Mouse (Mus musculus): ENCODE results near the gene Tor1b. TPM values are rescaled to one million over a fixed set of nuclear protein-coding genes. Genes with fewer than 3 reads are reported as not detected.

Gene Tor1b
- total and polyA plus RNA-seq, 3 experiments: 23.1 to 31.1 (median 25.3) TPM

DNA sequence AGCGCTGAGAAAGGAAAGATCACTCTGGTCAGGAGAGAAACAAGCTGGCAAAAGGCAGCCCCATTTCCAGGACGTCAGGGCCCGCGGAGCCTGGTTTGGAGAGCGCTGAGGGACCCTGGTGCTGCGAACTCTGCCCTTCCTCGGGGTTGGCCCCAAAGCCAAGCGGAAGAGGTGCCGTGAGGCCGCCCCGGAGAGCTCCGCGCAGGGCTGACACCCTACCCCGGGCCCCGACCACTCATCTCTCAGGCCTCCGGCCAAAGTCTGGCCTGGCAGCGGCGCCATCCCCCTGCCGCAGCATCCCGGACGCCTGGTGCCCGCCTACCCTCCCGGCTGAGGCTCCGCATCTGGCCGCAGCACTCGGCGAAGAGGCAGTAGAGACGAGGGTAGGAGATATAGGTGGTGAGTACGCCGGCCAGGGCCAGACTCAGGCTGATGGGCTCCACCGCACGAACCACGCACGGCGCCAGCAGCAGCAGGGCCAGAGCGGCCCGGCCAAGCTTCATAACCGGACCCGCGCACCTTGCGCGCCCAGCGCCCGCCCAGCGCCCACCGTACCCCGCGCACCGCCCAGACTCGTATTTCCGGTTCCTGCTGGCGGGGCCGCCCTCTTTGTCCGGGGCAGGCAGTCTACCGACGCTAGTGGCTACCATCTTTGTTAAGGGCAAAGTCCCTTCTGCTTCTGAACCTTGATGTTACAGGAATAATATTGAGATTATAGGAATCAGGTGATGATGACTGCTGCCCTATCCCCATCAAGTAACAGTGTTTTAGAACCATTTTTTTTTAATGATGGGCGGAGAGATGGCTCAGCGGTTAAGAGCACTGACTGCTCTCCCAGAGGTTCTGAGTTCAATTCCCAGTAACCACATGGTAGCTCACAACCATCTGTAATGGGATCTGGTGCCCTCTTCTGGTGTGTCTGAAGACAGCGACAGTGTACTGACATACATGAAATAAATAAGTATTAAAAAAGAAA, 14.9 kb downstream of the Tor1b start, which contains the start of gene Tor1a:
Gene Tor1a, minus strand, starts transcription at position 582 of the 976 bp plus-strand sequence.
- Histone ChIP-seq H3K27ac (ENCODE audit: insufficient read depth, low read depth) (peak within 1 kb of the TSS; percentile 56), H3K4me1 (ENCODE audit: control insufficient read depth in 1 of 2, insufficient read depth in 2 of 2) (peaks cover 3 to 19% of the 10 kb centered on the region in 2 experiments), H3K4me3 (replicated peaks in 1 of 3; ENCODE audit: low read depth in 2 of 3, low read length in 2 of 3, poor library complexity in 1 of 3) (peak within 1 kb of the TSS; percentile 87 to 99 (median 98)), H3K79me2 (replicated peaks; ENCODE audit: control insufficient read depth, extremely low read depth, insufficient read depth, poor library complexity, severe bottlenecking) (peaks cover 19% of the 10 kb centered on the region), H3K4me2 (ENCODE audit: insufficient read depth, low read depth, poor library complexity, severe bottlenecking) (peak within 1 kb of the TSS; percentile 67), H3K9ac (ENCODE audit: insufficient read depth, low read depth) (peak within 1 kb of the TSS; percentile 90), H3K36me3 (replicated peaks in 1 of 2; ENCODE audit: control insufficient read depth in 1 of 2, insufficient read depth in 1 of 2, low read length in 1 of 2) (peaks cover 30 to 58% of the 10 kb centered on the region in 2 experiments), H3K27me3 (replicated peaks) (no peaks in the 10 kb centered on the region), H3K9me3 (replicated peaks; ENCODE audit: low read length) (no peaks in the 10 kb centered on the region)
- in situ Hi-C loops (cut with MboI; ENCODE audit: low pct_ligation_motif_present, low pct_unique_long_range_greater_than_20kb, low sequenced_read_pairs) (no loop called here), dilution Hi-C loops (cut with MboI; ENCODE audit: extremely low pct_ligation_motif_present, extremely low pct_unique_long_range_greater_than_20kb, low sequenced_read_pairs) (no loop called here)
- DNase-seq (ENCODE audit: extremely low read depth): peak; percentile 87
- TF ChIP-seq POLR2AphosphoS2 (IDR thresholded peaks at IDR 0.05; ENCODE audit: low read depth, low read length) (peak; percentile 90), CTCF (conservative IDR thresholded peaks at IDR 0.05 in 1 of 2, IDR thresholded peaks at IDR 0.05 in 1 of 2; ENCODE audit: low read depth in 2 of 2, low read length in 2 of 2) (no peak), JUND (conservative IDR thresholded peaks at IDR 0.05; ENCODE audit: low read depth, low read length) (no peak), CHD1 (IDR thresholded peaks at IDR 0.05; ENCODE audit: low read depth, low read length) (no peak), MAZ (IDR thresholded peaks at IDR 0.05; ENCODE audit: low read depth, low read length) (peak; percentile 45; the same call in 1 of the 2 replicates), ELF1 (IDR thresholded peaks at IDR 0.05; ENCODE audit: low read depth, low read length) (peak; percentile 73), ZMIZ1 (IDR thresholded peaks at IDR 0.05; ENCODE audit: low read depth, low read length) (peak; percentile 89), KAT2A (IDR thresholded peaks at IDR 0.05; ENCODE audit: insufficient replicate concordance, low read length) (peak; percentile 90; the same call in 1 of the 2 replicates), NELFE (IDR thresholded peaks at IDR 0.05; ENCODE audit: low read depth, low read length) (peak; percentile 93), PAX5 (IDR thresholded peaks at IDR 0.05; ENCODE audit: low read length) (no peak), MYC (IDR thresholded peaks at IDR 0.05; ENCODE audit: low read depth, low read length) (no peak), TCF12 (IDR thresholded peaks at IDR 0.05; ENCODE audit: low read depth, low read length) (peak; percentile 81), GABPA (IDR thresholded peaks at IDR 0.05; ENCODE audit: insufficient replicate concordance, low read depth, low read length) (no peak; the same call in 1 of the 2 replicates), HCFC1 (IDR thresholded peaks at IDR 0.05; ENCODE audit: low read depth, low read length) (peak; percentile 96), UBTF (IDR thresholded peaks at IDR 0.05; ENCODE audit: low read depth, low read length) (no peak), POLR2A (IDR thresholded peaks at IDR 0.05; ENCODE audit: low read depth, low read length) (peak; percentile 96), RAD21 (IDR thresholded peaks at IDR 0.05; ENCODE audit: low read depth, low read length) (no peak), ZC3H11A (IDR thresholded peaks at IDR 0.05; ENCODE audit: low read depth, low read length) (no peak), CHD2 (IDR thresholded peaks at IDR 0.05; ENCODE audit: low read length) (no peak), NRF1 (IDR thresholded peaks at IDR 0.05; ENCODE audit: low read depth, low read length) (peak; percentile 87), IRF4 (IDR thresholded peaks at IDR 0.05; ENCODE audit: low read depth, low read length) (peak; percentile 52; the same call in 1 of the 2 replicates), ZKSCAN1 (IDR thresholded peaks at IDR 0.05; ENCODE audit: borderline replicate concordance, low read depth, low read length) (no peak), SIN3A (IDR thresholded peaks at IDR 0.05; ENCODE audit: low read length) (peak; percentile 76), TBP (conservative IDR thresholded peaks at IDR 0.05; ENCODE audit: low read depth, low read length) (0 out of 2 replicates have a peak, but pooled peaks have one; percentile 32), MEF2A (IDR thresholded peaks at IDR 0.05; ENCODE audit: borderline replicate concordance, low read depth, low read length) (peak; percentile 19; the same call in 1 of the 2 replicates), ETS1 (conservative IDR thresholded peaks at IDR 0.05; ENCODE audit: low read depth, low read length) (no peak), USF1 (IDR thresholded peaks at IDR 0.05; ENCODE audit: low read depth, low read length) (no peak), JUN (IDR thresholded peaks at IDR 0.05; ENCODE audit: insufficient read depth, low read depth, low read length) (no peak), BHLHE40 (IDR thresholded peaks at IDR 0.05; ENCODE audit: low read depth, low read length) (no peak), MAX (IDR thresholded peaks at IDR 0.05; ENCODE audit: low read length) (peak; percentile 45; the same call in 1 of the 2 replicates), MXI1 (IDR thresholded peaks at IDR 0.05; ENCODE audit: low read depth, low read length) (peak; percentile 85), E2F4 (IDR thresholded peaks at IDR 0.05; ENCODE audit: insufficient replicate concordance, low read depth, low read length) (no peak), SMC3 (IDR thresholded peaks at IDR 0.05; ENCODE audit: low read depth, low read length) (no peak), EP300 (IDR thresholded peaks at IDR 0.05; ENCODE audit: low read length) (no peak), USF2 (conservative IDR thresholded peaks at IDR 0.05; ENCODE audit: low read depth, low read length) (no peak), RCOR1 (conservative IDR thresholded peaks at IDR 0.05; ENCODE audit: low read depth, low read length) (peak; percentile 91), ZNF384 (IDR thresholded peaks at IDR 0.05; ENCODE audit: low read depth, low read length) (no peak), MAFK (IDR thresholded peaks at IDR 0.05; ENCODE audit: insufficient replicate concordance, low read length) (no peak)
